Mouse (Mus musculus): ENCODE data around the gene Irf2.

Irf2 gene

DNA sequence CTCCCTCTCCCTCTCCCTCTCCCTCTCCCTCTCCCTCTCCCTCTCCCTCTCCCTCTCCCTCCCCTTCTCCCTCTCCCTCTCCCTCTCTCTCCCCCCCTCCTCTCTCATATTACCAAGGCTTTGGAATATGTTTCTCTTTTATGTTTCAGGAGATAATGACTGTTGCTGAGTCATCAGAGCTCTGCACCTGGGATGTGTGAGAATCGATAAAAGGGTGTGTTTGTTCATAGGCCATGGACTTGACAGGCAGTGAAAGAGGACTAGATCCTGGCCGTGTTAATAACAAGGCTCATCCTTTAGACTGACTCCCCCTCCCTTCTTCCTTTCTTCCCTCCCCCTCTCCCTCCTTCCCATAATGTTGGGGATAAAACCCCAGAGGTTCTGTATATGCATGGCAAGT is 19.1 kb downstream of the Irf2 start:
- DNase-seq: no peak

DNA sequence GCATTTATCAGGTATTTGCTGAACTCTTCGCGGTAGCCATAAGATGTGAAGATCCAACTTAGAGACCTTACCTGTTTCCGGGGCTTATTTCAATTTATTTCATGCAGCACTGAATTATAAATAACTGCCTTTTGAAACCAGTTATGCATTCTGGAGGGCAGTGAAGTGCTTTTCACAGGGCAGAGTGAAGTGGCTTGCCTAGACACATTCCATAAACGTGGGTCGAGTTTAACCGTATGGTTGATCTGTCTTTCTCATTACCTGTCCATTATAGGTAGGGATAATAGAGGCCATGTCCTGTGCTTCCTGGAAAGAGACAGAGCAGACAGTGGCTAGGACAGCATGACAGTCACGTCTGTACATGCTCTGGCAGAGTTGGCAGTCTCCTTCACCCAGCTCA is 20.0 kb downstream of the Irf2 start:
- no peak for DNase-seq

DNA sequence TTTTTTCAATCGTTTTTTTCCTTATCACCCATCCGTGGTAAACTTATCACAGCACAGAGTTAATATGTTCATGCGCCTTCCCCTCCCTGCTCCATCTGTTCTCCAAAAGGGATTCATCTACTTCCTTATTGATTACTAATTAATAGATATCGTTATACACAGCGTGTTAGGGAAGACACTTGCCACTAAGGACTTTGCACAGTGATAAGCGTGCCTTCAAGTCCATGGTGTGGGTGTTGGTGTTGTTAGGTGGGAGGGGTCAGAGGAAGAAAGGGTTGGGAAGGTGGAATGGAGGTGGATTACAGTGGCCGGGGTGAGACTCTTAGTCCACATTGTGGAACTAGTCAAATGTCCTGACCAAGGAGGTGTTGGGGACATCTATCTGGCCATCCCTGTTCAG is 21.2 kb downstream of the Irf2 start:
- no peak for DNase-seq

DNA sequence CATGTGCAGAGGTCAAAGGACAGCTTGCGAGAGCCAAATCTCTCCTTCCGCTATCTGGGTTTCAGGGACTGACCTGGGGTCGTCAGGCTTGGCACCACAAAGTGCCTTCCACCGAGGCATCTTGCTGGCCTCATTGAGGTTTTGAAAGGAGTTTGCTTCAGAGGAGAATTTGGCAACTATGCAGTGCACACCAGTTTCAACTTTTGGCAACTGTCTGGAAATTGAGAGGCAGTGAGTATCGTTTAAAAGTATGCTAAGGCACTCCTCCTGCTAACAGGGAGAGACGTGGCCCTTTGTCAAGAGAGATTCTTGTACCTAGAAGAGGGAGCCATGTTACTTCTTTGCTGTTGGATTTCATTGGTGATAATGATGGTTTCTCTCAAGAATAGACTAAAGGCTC is 21.9 kb downstream of the Irf2 start:
- DNase-seq: no peak

DNA sequence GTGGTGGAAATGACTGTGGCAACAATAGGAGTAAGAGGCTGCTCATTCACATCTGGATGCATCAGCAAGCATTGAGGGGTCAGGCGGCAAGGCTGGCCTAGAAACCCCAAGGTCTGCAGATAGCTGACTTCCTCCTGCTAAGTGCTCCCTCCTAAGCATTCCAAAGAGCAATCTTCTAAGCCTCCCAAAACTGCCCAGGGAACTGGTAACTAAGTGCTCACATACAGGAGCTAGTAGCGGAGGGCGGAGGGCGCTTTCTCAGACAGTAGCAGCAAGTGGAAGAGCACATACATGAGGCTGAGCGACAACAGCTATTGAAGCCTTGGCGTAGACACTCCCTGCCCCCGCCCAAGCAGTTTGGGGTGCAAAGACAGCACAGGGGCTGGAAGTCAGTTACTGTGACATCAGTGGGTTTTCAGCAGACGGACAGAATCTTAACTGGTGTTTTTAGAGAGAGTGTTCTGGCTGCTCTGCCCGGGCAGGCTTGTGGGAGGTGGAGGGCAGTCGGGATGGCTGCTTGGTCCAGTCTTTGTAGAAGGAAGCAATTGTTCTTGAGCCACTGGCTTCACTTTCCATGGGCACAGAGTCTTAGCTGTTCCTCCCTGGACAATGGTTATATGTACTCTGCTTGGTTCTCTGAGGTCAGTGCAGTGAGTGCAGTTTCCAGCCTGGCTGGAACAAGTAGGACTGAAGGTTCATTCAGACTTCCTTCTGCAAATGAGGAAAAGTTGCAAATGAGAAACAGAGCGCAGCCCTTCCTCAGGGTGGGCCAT is 30.1 kb downstream of the Irf2 start:
- no peak for DNase-seq

DNA sequence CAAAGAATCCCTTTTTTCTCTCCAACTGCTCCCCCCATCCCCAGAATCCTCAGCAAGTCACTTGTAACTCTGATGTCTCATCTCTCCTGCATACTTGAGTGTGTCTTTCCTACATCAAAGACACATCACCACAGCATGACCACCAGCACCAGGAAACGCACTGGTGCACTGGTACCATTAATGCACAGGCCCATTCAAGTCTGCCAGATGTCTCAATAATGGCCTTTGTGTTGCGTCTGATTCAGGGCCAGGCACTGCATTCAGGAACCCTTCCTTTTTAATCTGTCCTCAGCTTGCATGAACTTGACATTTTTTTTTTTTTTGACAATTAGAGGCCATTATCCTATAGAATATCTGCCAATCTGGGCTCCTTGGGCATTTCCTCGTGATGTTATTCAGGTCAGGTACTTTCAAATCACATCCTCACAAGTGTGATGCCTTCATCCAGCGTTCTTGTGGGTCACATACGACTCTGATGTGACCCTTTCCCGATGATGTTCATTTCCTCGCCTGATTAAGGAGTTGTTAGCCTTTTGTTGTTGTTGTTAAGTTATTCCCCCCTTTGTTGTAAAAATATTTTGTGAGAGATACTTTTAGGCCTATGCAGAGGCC is 31.5 kb downstream of the Irf2 start:
- no peak for DNase-seq

DNA sequence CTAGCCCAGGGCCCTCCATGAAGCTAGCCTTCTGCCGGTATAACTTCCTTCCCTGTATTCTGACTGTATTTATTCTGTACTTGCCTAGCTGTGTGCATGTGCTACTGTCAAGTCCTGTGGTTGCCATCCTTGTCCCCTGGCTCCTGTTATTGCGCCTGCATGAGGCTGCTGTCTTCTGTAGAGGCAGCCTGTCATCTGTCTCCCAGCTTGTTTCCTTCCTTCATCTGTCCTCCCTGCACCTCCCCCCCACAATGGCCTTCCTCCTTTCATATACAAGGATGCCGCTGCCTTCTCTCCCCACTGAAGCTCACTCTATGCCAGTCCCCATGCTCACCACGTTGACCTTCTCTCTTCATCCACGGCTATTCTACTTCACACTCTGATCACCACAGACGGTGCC is 33.3 kb downstream of the Irf2 start:
- DNase-seq: no peak

DNA sequence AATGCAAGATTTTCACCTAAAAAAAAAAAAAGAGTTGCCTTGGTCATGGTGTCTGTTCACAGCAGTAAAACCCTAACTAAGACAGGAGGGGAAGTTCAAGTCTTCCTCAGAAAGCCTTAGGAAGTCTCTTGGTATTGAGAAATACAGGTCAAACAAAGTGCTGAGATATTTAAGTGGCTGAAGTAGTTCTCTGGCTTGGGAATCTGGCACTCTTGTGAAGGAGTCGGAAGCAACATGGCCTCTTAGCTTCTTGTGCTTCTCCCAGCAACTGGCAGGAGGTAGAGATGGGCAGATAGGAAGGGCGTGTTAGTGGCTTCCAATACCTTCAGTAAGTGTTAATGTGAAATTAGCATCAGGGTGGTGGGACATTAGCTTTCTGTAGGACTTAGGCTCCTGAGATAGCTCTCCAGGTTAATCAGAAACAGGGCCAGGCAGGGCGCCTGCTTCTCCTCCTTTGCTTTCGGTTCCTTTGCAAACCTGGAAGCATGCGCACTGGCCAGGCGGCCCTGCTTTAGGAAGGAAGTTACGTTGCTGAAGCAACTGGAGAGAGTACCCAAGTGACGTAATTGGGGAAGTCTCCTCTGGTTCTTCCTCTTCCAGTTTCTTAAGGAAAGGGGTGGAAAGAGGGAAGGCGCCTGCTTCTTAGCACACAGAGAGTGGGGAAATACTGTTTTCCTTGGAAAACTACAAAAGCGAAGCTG is 38.4 kb downstream of the Irf2 start:
- DNase-seq: peak; percentile 80 to 87

DNA sequence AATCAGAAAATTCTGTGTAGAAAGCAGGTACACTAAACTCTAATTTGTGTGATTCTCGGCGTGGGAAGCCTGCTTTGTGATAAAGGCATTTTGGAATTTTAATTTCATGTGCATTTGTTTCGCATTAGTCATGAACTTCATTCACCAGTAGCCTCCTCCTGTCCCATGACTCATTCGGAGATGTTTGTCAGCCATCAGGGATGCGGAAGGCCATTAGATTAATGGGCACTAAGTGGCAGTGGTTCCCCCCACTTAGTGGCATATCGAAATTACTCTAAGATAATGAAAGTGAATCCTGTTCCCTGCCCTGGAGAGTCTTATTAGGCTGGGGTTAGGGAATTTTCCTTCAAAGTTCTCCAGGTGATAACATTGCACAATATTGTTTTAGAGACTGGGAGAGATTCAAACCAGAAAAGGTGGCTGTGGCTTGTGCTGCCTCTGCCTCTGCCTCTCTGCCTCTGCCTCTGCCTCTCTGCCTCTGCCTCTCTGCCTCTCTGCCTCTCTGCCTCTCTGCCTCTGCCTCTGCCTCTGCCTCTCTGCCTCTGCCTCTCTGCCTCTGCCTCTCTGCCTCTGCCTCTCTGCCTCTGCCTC is 41.6 kb downstream of the Irf2 start:
- DNase-seq: no peak

DNA sequence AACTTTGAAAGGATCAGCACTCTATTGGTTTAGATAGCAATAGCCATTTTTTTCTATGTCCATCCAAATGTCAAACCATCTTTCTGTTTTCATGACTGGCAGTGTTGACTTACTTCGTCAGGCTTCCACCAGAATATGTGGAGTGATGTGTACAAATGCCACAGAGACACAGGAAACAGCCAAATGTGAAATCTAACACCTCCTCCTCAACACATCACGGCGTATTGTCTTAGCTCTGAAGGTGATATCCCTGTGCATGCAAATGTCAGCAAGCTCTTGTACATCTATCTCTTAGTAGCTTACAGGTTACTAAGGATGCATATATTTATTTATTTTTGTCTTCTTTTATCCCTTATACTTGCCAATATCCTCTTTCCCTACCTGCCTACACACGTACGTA is 42.7 kb downstream of the Irf2 start:
- DNase-seq: no peak

DNA sequence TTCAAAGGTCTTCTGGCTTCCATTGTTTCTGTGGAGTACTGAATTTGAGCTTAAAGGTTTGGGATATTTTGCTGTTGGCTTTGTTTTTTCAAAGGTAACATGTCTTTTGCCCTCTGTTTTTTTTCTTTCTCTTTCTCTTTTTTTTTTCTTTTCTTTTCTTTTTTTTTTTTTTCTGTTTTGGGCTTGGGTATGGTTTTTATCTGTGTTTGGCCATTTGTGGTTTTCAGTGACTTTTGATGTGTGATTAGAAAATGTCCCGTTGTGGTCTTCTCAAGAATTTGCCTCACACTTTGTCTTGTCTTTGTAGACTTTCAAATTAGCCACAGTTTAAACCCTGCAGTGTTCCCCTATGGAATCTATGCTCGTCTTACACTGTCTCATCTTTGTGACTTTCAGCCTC is 45.5 kb downstream of the Irf2 start:
- no peak for DNase-seq

DNA sequence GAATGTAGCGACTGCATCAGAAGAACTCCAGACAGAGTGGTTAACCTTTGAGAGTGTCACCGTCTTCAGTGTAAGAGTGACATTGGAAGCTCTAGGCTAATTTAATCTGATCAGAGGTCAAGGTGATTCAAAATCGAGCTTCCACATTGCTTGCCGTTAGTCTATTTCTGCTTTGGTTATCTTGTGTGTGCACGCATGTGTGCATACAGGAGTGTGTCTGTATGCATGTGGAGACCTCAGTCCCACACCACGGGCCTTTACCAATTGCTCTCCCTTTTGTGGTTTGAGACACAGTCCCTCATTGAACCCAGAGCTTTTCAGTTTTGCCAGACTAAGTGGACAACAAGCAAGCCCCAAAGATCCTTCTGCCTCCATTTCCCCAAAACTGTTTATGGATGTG is 46.4 kb downstream of the Irf2 start:
- no peak for DNase-seq

DNA sequence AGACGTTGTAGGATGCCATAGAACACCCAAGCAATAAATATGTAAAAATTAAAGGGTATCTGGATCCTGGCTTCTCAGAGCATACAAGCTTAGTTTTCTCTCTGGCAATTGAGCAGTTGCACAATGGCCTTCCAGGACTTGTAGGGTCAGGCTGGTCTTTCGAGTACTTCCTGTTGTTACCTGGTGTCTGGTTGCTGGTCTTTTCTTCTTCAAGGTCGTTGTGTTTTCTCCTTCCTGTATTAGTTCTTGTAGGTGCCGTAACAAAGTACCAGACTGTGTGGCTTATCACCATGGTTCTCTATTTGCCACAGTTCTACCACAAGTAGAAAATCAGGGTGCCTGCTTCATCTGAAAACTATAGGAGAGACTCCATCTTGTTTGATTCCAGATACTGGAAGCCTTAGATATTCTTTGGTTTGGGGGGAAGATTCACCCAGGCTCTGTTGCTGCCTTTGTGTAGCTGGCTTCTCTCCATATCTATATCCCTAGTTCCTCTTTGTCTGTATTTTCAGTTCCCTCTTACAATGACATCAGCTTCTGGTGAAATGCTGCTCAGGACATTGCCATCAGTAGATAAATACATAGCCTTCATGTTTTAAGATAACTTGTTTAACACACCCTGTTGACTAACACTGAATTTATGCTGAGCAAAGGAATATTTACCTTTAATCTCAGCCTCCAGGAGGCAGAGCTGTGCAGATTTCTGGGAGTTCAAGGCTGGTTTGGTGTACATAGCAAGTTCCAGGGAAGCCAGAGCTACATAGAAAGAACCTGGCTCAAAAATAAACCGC is 49.8 kb downstream of the Irf2 start:
- DNase-seq: no peak

DNA sequence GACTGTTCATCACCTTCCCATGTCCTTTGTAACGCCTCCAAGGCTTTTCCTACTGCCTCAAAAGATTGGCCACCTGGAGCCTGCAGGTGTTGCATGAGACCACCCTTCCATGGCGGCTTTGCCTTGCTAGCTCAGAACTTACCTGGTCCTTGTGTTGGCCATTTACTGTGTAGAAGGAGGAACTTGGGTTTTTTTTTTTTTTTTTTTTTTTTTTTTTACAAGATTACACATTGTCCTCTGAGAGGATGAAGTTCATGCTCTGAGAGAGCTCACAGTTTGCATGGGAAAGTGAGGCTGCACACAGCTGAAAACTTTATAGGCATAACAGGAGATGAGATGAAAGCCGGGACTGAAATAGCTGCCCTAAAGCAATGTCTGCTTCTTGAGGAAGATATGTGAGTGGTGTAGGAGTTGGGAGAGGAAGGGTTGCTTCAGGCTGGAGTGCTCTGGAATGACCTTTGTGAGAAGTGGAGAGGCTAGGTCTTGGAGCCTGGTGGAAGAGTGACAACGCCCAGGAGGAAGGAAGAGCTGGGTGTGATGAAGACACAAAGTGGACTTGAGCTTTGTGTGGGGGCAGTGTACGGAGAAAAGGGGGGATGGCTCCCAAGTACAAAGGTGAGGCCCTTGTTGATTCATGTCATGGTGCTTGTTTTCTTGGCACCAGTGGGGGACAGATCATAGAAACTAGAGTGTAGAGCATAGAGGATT is 52.3 kb downstream of the Irf2 start:
- DNase-seq: no peak

DNA sequence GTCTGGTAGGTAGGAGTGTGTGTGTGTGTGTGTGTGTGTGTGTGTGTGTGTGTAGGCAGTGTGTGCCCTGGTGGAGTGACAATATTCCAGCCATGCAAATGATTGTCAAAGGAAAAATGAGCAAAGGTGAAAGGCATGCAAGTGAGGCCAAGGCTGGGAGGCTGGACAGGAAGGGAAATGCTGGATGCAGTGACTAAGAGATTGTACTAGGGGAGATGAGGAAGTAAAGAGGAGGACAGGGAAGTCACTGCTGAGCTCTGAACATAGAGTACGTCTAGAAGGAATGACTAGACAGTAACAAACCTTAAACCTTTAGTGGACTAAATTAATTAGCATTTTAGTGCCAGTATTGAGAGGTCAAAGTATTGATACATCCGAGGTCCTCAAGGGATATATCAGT is 53.1 kb downstream of the Irf2 start:
- DNase-seq: no peak

DNA sequence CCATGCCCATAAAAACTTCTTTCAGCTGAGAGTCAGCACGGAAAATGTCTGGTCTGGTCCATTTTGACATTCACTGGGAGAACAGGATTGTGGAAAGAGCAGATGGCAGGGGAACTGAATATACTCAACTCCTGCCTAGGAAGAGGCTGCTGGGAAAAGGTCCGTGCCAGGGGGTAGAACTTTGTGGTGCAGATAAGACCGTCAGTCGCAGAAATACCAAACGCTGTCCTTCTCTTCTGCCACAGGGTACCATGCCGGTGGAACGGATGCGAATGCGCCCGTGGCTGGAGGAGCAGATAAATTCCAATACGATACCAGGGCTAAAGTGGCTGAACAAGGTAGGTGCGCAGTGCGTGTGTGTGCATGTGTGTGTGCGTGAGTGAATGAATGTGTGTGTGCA is 53.7 kb downstream of the Irf2 start:
- DNase-seq: no peak

DNA sequence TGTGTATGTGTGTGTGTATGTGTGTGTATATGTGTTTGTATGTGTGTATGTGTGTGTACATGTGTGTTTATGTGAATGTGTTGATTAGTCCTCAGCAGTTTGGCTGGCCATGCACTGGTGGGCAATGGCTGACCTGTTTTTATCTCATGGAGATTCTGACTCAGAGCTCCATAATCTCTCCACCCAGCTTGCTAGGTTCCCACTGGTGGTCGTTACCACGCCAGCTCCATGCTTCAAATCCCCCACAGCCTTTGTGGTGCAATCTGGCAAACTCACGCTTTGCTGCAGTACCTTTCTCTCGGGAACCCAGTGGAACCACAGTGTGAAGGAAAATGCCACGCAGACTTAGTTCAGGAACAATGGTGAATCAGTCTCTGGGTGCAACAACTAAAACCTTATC is 54.8 kb downstream of the Irf2 start:
- DNase-seq: no peak

DNA sequence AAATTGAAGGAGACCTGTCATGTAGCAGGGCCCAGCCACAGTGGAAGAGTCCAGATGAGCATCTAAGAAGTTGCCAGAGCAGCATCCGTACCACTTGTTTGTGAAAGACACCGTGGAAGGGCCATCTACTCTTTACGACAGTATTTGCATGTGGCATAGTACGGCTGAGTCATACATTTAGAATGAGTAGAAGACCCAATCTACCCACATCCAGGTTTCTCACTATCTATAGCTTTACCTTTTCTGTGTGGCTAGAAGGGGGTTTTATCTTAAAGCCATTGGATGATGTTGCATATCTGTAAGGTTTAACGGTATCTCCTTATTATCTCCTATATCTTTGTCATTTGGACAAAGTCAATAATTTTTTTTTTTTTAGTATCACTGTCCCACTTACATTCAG is 59.7 kb downstream of the Irf2 start:
- no peak for DNase-seq

DNA sequence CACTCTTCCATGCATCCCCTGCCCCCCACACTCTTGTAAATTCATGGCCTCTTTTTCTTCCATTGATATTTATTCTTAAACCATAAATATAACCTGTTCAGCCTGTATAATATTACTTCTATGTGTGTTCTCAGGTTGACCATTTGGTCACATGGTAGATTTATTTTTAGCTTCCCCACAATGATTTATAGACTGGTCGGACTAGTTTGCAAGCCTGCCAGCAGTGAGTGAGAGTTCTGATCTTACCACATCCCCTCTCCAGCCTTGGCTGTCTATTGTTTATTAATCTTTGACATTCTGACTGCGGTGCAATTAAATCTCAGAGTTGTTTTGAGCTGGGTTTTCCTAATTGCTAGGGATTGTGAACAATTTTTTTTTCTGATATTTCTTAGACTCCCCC is 60.2 kb downstream of the Irf2 start:
- DNase-seq: peak in 1 of 2 experiments; percentile 26

DNA sequence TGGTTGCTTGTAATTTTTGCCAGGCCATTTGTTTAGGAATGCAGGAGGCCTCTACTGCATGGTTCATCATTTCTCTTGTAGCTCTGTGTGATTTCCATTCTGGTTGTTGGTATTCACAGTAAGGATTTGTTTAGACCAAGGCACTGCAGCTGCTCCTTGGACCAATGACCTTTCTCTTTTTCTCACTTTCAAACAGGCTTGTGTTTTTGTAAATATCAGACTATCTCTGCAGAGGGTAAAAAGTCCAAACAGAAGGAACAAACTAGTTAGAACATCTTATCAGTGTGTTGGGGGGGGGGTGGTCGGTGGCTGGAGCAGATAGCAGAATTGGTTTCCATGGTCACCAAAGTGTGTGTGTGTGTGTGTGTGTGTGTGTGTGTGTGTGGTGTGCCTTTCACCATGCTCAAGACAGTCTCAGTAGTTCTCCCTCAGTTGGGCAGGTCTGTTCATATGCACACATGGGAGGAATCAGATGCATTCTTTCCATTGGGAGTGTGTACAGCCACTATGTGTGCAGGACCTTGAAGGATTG is 61.7 kb downstream of the Irf2 start:
- DNase-seq: no peak

DNA sequence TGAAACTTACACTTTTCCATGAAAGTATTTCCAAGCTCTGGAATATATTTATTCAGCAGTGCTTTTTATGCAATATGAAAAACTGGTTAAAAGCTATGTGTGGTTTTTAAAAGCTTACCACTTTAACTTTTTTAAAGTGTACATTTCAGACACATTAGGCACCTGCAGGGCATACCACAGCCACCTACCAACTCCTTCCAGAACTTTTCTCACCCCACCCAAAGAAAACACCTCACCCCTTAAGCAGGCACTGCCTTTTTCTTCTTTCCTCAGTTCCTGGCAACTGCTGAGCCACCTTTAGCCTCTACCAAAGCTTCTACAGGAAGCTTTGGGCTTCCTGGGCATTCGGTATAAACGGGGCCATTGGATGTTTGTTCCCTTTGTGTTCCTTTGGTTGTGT is 62.5 kb downstream of the Irf2 start:
- DNase-seq: no peak

DNA sequence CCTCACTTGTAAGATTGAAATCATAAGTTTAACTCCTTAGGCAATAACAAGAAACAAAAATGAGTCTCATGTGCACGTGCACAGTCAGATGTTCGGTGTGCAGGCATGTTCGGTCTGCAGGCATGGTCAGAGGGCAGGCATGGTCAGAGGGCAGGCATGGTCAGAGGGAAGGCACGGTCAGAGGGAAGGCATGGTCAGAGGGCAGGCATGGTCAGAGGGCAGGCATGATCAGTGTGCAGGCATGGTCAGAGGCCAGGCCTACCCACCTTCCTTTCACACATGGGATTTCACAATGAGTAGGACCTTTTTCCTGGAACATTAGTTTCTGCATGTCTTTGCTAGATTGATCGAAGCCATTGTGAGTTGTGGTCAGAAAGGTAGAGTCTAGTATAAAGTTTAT is 65.2 kb downstream of the Irf2 start:
- no peak for DNase-seq

Data from lung, postnatal 4 days (tissue).